Mouse (Mus musculus) stomach, postnatal 0 days (tissue): ENCODE data around the gene Vmn1r172.

Source experiments
- CTCF ChIP-seq: IDR thresholded peaks from 2 replicates; pipeline ENCODE4 v1.5.1; 2016; ENCODE audit warnings: antibody characterized with exemption, low read depth, mild to moderate bottlenecking, moderate library complexity
- EP300 ChIP-seq: optimal IDR thresholded peaks from 2 replicates; pipeline ENCODE3; 2016; ENCODE audit warnings: antibody characterized with exemption

GRCm38 (mm10) chr7:23658016-23658415 lies at the start of gene Vmn1r172:
- TF ChIP-seq CTCF = no peak
- TF ChIP-seq EP300 = no peak
